Mouse (Mus musculus): Measurements from ENCODE around the gene Ccdc160. TPM values are rescaled to one million over a fixed set of nuclear protein-coding genes. Genes with fewer than 3 reads are reported as not detected.

Ccdc160 gene
- polyA plus RNA-seq, 1 experiment from 2014 or later, result not detected

DNA sequence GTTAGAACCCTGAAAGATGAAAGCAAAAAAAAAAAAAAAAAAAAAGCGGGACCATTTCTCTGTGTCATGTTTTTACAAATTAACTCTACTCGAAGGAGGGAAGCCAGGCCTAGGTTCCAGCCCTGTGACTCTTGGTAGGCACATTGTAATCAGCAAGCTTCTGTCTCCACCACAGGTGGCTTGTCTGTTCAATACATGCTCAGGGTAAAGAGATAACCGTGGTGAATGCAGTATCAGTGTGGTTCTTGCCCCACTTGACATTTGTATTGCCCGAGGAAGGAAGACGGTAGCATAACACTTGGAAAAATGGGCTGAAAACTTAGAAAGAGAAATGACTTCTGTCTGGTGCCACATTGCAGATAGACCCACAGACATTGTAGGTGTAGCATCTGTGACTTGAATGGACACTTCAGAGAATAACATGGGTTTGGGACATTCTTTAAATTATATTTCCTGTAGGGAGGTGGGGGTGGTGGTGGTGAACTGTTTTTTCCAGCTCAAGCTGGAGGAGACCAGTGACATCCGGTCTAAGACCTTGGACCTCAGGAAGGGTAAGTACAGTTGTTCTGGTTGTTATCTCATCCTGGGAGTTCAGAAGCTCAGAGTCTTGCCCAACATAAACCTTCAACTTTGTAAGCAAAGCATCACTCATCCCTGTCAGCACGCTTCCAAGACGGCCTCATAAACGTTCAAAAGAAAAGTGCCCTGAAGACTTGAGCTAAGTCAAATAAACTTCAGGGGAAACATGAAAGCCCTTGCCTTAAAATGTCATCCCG is 1.1 kb downstream of the Ccdc160 start:
- Histone ChIP-seq H3K27ac (no peak overlapping the region), H3K79me2 (ENCODE audit: inconsistent target) (no peaks in the 10 kb centered on the region), H3K4me3 (ENCODE audit: inconsistent target) (no peak overlapping the region), H3K36me3 (ENCODE audit: inconsistent target) (no peaks in the 10 kb centered on the region)
- 78% methylated on average over 9 of the region's 10 CpGs for WGBS (ENCODE audit: missing documents)

- H3K36me3 ChIP-seq (ENCODE audit: inconsistent target), result no peaks in the 10 kb centered on the region
- no peak overlapping the region for H3K27ac ChIP-seq
- no peaks in the 10 kb centered on the region for H3K79me2 ChIP-seq (ENCODE audit: inconsistent target)
- no peak overlapping the region for H3K4me3 ChIP-seq (ENCODE audit: inconsistent target)
- 70% methylated on average over 6 of the region's 6 CpGs for WGBS (ENCODE audit: missing documents)
These were observed 1.9 kb downstream of the Ccdc160 start for GRCm38 (mm10) chrX:52792861-52793260.

GRCm38 (mm10) chrX:52795816-52796215 is 4.8 kb downstream of the Ccdc160 start:
- H3K36me3 ChIP-seq (ENCODE audit: inconsistent target), result no peaks in the 10 kb centered on the region
- H3K79me2 ChIP-seq (ENCODE audit: inconsistent target), result no peaks in the 10 kb centered on the region
- H3K4me3 ChIP-seq (ENCODE audit: inconsistent target), result no peak overlapping the region
- H3K27ac ChIP-seq, result no peak overlapping the region
- WGBS (ENCODE audit: missing documents), result 75% methylated on average over 8 of the region's 8 CpGs

- WGBS (ENCODE audit: missing documents), result 83% methylated on average over 9 of the region's 9 CpGs
- Histone ChIP-seq H3K27ac (no peak overlapping the region), H3K79me2 (ENCODE audit: inconsistent target) (no peaks in the 10 kb centered on the region), H3K36me3 (ENCODE audit: inconsistent target) (no peaks in the 10 kb centered on the region), H3K4me3 (ENCODE audit: inconsistent target) (no peak overlapping the region)
These were observed 6.1 kb downstream of the Ccdc160 start for GRCm38 (mm10) chrX:52797031-52797625.

DNA sequence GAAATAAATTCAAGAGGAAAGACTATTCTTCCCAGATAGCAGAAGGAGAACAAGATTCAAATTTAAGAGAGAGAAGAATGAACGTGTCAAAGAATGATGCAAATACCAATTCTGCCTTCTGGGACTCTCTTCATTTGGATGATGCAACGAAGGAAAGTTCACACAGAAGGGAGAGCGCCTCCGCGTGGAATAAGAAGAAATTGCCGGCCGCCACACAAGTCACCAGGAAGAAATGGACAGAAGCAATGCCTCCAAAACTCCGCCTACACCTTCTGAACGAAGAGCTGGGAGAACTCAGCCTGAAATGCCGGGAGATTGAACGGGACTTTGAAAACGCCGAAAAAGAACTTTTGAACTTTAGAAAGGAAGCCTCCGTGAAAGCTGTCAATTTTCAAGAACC is 7.3 kb downstream of the Ccdc160 start:
- no peaks in the 10 kb centered on the region for H3K79me2 ChIP-seq (ENCODE audit: inconsistent target)
- 81% methylated on average over 14 of the region's 14 CpGs for whole genome bisulfite sequencing (ENCODE audit: missing documents)
- H3K27ac ChIP-seq, result no peak overlapping the region
- H3K36me3 ChIP-seq (ENCODE audit: inconsistent target), result no peaks in the 10 kb centered on the region
- no peak overlapping the region for H3K4me3 ChIP-seq (ENCODE audit: inconsistent target)

- 35% methylated on average over 6 of the region's 6 CpGs for WGBS (ENCODE audit: missing documents)
These were observed 8.6 kb downstream of the Ccdc160 start for GRCm38 (mm10) chrX:52799566-52799965.

GRCm38 (mm10) chrX:52819338-52819737 is 28.3 kb downstream of the Ccdc160 start:
- H3K4me3 ChIP-seq (ENCODE audit: inconsistent target), result no peak overlapping the region
- no peaks in the 10 kb centered on the region for H3K36me3 ChIP-seq (ENCODE audit: inconsistent target)
- WGBS (ENCODE audit: missing documents), result 38% methylated on average over 2 of the region's 3 CpGs
- no peaks in the 10 kb centered on the region for H3K79me2 ChIP-seq (ENCODE audit: inconsistent target)
- H3K27ac ChIP-seq, result no peak overlapping the region

More at GRCm38 (mm10) chrX:52799566-52799965, 8.6 kb downstream of the Ccdc160 start:
- Histone ChIP-seq H3K36me3 (ENCODE audit: inconsistent target) (no peaks in the 10 kb centered on the region), H3K27ac (no peak overlapping the region), H3K79me2 (ENCODE audit: inconsistent target) (no peaks in the 10 kb centered on the region), H3K4me3 (ENCODE audit: inconsistent target) (no peak overlapping the region)

Other genes with a start within 250 kb of the Ccdc160 start
- gene Gpc3, start 177.2 kb upstream of the Ccdc160 start, polyA plus RNA-seq (2018), result not detected in 3 replicates
- gene Phf6, start 121.1 kb downstream of the Ccdc160 start, polyA plus RNA-seq (2018), result 8.4 to 11.2 TPM (median 8.5 TPM) in 3 replicates
- 164 to 274 TPM (median 230 TPM) in 3 replicates for gene Hprt, start 196.9 kb downstream of the Ccdc160 start, polyA plus RNA-seq (2018)